Mouse (Mus musculus): ENCODE measurements around the gene Car6. TPM values are rescaled to one million over a fixed set of nuclear protein-coding genes. Genes with fewer than 3 reads are reported as not detected.

Gene Car6
- total and polyA plus RNA-seq, 3 experiments, result not detected

DNA sequence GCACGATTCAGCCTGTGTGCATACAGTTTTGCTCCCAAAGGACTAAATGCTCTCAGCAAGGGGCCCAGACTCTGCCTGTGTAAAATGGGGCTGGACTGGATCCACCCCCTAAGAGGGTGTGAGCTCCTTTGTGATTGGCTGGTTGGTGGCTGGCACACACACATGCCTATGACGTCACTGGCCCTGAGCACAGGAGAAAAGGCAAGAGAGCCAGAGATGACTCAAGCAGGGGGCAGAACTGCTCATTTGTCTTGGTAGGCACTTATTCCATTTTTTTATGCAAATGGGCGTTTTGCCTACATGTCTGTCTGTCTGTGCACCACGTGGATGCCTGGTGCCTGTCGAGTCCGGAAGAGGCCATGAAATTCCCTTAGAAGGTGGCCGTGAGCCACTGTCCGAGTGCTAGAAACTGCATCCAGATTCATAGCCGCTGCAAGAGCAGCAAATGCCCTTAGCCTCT, 63.0 kb downstream of the Car6 start:
- Histone ChIP-seq H3K9me3 (replicated peaks) (no peaks in the 10 kb centered on the region), H3K4me3 (ENCODE audit: low read depth, low read length) (no peak overlapping the region), H3K36me3 (replicated peaks) (no peaks in the 10 kb centered on the region), H3K4me1 (ENCODE audit: insufficient read depth, low read depth, low read length) (peaks cover 15% of the 10 kb centered on the region), H3K27me3 (ENCODE audit: insufficient read depth, low read length) (peaks cover 33% of the 10 kb centered on the region; the same call in 1 of the 2 replicates)
- peak; percentile 46 for DNase-seq (ENCODE audit: low spot score)
- TF ChIP-seq CTCF (IDR thresholded peaks at IDR 0.05; ENCODE audit: low read depth, low read length), result no peak
- ATAC-seq (ENCODE audit: extremely low read depth, insufficient number of reproducible peaks, low FRiP score, poor library complexity, severe bottlenecking), result peak; percentile 74; the same call in 1 of the 2 replicates

DNA sequence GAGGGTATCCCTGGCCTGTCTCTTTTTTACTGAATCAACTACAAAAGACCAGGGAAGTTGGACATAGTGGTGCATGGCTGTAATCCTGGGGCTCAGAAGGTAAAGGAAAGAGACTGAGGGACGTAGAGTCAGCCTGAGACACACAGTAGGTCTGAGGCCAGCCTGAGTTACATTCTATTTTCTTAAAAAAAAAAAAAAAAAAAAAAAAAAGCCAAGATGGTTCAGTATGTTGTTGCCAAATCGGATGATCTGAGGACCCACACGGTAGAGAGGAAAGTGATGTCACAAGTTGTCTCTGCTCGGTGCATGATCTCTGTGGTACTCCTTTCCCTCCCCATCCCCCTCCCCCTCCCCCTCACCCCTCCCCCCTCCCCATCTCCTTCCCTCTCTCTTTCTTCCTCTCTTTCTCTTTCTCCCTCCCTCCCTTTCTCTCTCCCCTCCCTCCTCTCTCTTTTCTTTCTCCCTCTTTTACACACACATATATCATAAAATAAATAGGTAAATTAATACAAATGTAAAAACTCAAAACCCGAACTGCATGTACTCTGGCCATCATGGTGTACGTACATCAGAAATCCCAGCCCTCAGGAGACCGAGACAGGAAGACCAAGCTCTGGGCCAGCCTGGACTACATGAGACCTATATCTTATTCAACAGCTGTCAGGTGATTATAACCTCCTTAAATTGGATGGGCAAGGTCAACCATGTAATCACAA, 63.6 kb downstream of the Car6 start:
- Histone ChIP-seq H3K4me3 (ENCODE audit: low read depth, low read length) (no peak overlapping the region), H3K9me3 (replicated peaks) (no peaks in the 10 kb centered on the region), H3K4me1 (ENCODE audit: insufficient read depth, low read depth, low read length) (peaks cover 20% of the 10 kb centered on the region), H3K27me3 (ENCODE audit: insufficient read depth, low read length) (peaks cover 32% of the 10 kb centered on the region; the same call in 1 of the 2 replicates), H3K36me3 (replicated peaks) (no peaks in the 10 kb centered on the region)
- TF ChIP-seq POLR2AphosphoS5 (IDR thresholded peaks at IDR 0.05; ENCODE audit: insufficient replicate concordance, low read depth, low read length) (no peak), TAL1 (conservative IDR thresholded peaks at IDR 0.05; ENCODE audit: low read depth, low read length) (no peak), GATA2 (IDR thresholded peaks at IDR 0.05; ENCODE audit: borderline replicate concordance, low read depth, low read length) (no peak), GATA1 (IDR thresholded peaks at IDR 0.05; ENCODE audit: borderline replicate concordance, low read length) (no peak)
- DNase-seq (ENCODE audit: low spot score), result no peak
- no peak for ATAC-seq (ENCODE audit: extremely low read depth, insufficient number of reproducible peaks, low FRiP score, poor library complexity, severe bottlenecking)

Other genes with a start within 250 kb of the Car6 start
- gene Spsb1, start 246.3 kb downstream of the Car6 start, total RNA-seq (2014; fragmentation: Nextera tagmentation), result not detected in 2 replicates
- gene Spsb1, start 246.3 kb downstream of the Car6 start, total RNA-seq (2017), result not detected in 2 replicates
- 0.08 and 0.20 TPM in 2 replicates for gene Spsb1, start 246.3 kb downstream of the Car6 start, polyA plus RNA-seq (2012)
- 5.3 and 7.1 TPM in 2 replicates for gene H6pd, start 192.3 kb downstream of the Car6 start, total RNA-seq (2014; fragmentation: Nextera tagmentation)
- gene H6pd, start 192.3 kb downstream of the Car6 start, total RNA-seq (2017), result 6.4 and 7.0 TPM in 2 replicates
- 6.4 and 8.3 TPM in 2 replicates for gene H6pd, start 192.3 kb downstream of the Car6 start, polyA plus RNA-seq (2012)
- gene Gpr157, start 114.0 kb downstream of the Car6 start, total RNA-seq (2014; fragmentation: Nextera tagmentation), result not detected in 2 replicates
- 0.06 and 0.11 TPM in 2 replicates for gene Gpr157, start 114.0 kb downstream of the Car6 start, total RNA-seq (2017)
- gene Gpr157, start 114.0 kb downstream of the Car6 start, polyA plus RNA-seq (2012), result 0.01 TPM in 2 replicates
- not detected in 2 replicates for gene Slc2a5, start 82.0 kb downstream of the Car6 start, total RNA-seq (2014; fragmentation: Nextera tagmentation)
- gene Slc2a5, start 82.0 kb downstream of the Car6 start, total RNA-seq (2017), result 0.16 TPM in 1 of 2 replicates, not detected in the other
- gene Slc2a5, start 82.0 kb downstream of the Car6 start, polyA plus RNA-seq (2012), result not detected in 2 replicates
- gene Slc2a7, start 52.4 kb downstream of the Car6 start, total RNA-seq (2014; fragmentation: Nextera tagmentation), result 0.68 TPM in 1 of 2 replicates, not detected in the other
- gene Slc2a7, start 52.4 kb downstream of the Car6 start, total RNA-seq (2017), result 0.22 TPM in 1 of 2 replicates, not detected in the other
- not detected in 2 replicates for gene Slc2a7, start 52.4 kb downstream of the Car6 start, polyA plus RNA-seq (2012)
- gene Eno1, start 35.4 kb upstream of the Car6 start, total RNA-seq (2014; fragmentation: Nextera tagmentation), result 705 and 806 TPM in 2 replicates
- gene Eno1, start 35.4 kb upstream of the Car6 start, total RNA-seq (2017), result 688 and 864 TPM in 2 replicates
- 1,261 and 1,939 TPM in 2 replicates for gene Eno1, start 35.4 kb upstream of the Car6 start, polyA plus RNA-seq (2012)
- gene Rere, start 80.3 kb upstream of the Car6 start, total RNA-seq (2014; fragmentation: Nextera tagmentation), result 154 and 173 TPM in 2 replicates
- 17.4 and 18.6 TPM in 2 replicates for gene Rere, start 80.3 kb upstream of the Car6 start, total RNA-seq (2017)
- gene Rere, start 80.3 kb upstream of the Car6 start, polyA plus RNA-seq (2012), result 329 and 361 TPM in 2 replicates

All from G1E (cell line).